ENCODE assay signal across 19 mouse cellular contexts in genomic region chr13:101301361-101301760, GRCm38 (mm10).
"Had no signal": no experiment of that assay in that cellular context is flagged by ENCODE, and none has a peak within 500 bp of the region (broad histone marks: within the 10 kb centered on the region; RNA-seq: fewer than 3 reads in every experiment).

No protein-coding gene starts in this region.

- H3K27me3 ChIP-seq: midbrain, embryonic 12.5 days; neural tube, embryonic 13.5 days; neural tube, embryonic 15.5 days had no signal

- ATAC-seq: midbrain, embryonic 16.5 days had no signal

- H3K27ac ChIP-seq: midbrain, embryonic 10.5 days; midbrain, embryonic 12.5 days; neural tube, embryonic 13.5 days; neural tube, embryonic 15.5 days had no signal

- DNase-seq: lung, adult 18-20 months; lung, embryonic 14.5 days; lung, postnatal 10 days; lung, postnatal 4 days; midbrain, embryonic 14.5 days; retina, postnatal 1 day; right cerebral cortex, adult 18-20 months; right cerebral cortex, postnatal 25 days; right cerebral cortex, postnatal 4 days; spleen, adult 18-20 months; thymus, adult 2 months; thymus, postnatal 25 days; thymus, postnatal 4 days had no signal

- H3K9ac ChIP-seq: lung, embryonic 14.5 days; midbrain, embryonic 12.5 days; neural tube, embryonic 13.5 days; neural tube, embryonic 15.5 days had no signal

- H3K4me2 ChIP-seq: lung, embryonic 14.5 days; midbrain, embryonic 12.5 days; neural tube, embryonic 13.5 days; neural tube, embryonic 15.5 days had no signal

- H3K4me1 ChIP-seq: midbrain, embryonic 10.5 days; neural tube, embryonic 13.5 days; neural tube, embryonic 15.5 days had no signal

- H3K4me3 ChIP-seq: midbrain, embryonic 10.5 days; midbrain, embryonic 12.5 days; myocyte; neural tube, embryonic 13.5 days; neural tube, embryonic 15.5 days had no signal

- H3K36me3 ChIP-seq: midbrain, embryonic 10.5 days; midbrain, embryonic 12.5 days; neural tube, embryonic 13.5 days; neural tube, embryonic 15.5 days had no signal

- H3K9me3 ChIP-seq: midbrain, embryonic 10.5 days; midbrain, embryonic 12.5 days; neural tube, embryonic 13.5 days; neural tube, embryonic 15.5 days had no signal
